Mouse (Mus musculus): Measurements from ENCODE around the gene Car10. TPM values are rescaled to one million over a fixed set of nuclear protein-coding genes. Genes with fewer than 3 reads are reported as not detected.

Car10 gene
- polyA plus RNA-seq, 1 experiment from 2014 or later = 0.05 TPM

DNA sequence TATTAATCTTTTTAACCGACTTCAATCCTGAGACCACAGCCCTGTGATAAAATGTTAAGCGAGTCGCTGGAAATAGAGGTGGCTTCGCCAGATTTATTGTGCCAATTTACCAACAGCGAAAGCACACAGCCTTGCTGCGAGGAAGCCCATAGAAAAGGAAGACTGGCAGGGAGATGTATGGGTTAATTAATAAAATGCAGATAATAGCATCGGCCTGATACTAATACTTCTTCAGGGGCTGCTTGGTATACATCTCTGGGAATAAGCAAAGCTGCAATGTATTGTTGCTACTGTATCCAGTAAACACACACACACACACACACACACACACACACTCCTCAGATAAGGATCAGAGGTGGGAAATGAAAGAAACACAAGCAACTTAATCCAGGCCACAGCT lies 462.7 kb downstream of the Car10 start:
- ATAC-seq (ENCODE audit: low FRiP score, low TSS enrichment) (no peak), DNase-seq (ENCODE audit: low spot score) (no peak)
- Histone ChIP-seq H3K9me3 (ENCODE audit: control insufficient read depth, low read length) (no peaks in the 10 kb centered on the region), H3K9ac (ENCODE audit: low read length) (no peak overlapping the region), H3K27me3 (ENCODE audit: control insufficient read depth, insufficient read depth, low read length) (no peaks in the 10 kb centered on the region), H3K4me3 (ENCODE audit: low read depth, low read length) (no peak overlapping the region), H3K27ac (replicated peaks) (no peak overlapping the region), H3K36me3 (ENCODE audit: control insufficient read depth, insufficient read depth, low read length) (no peaks in the 10 kb centered on the region), H3K4me1 (replicated peaks; ENCODE audit: control insufficient read depth, insufficient read depth) (no peaks in the 10 kb centered on the region), H3K4me2 (replicated peaks; ENCODE audit: low read depth) (no peak overlapping the region)
- 74% methylated on average over 7 of the region's 7 CpGs for WGBS
- TF ChIP-seq EP300 (optimal IDR thresholded peaks at IDR 0.05) = no peak
- TF ChIP-seq CTCF (IDR thresholded peaks at IDR 0.05; ENCODE audit: low read depth) = no peak

DNA sequence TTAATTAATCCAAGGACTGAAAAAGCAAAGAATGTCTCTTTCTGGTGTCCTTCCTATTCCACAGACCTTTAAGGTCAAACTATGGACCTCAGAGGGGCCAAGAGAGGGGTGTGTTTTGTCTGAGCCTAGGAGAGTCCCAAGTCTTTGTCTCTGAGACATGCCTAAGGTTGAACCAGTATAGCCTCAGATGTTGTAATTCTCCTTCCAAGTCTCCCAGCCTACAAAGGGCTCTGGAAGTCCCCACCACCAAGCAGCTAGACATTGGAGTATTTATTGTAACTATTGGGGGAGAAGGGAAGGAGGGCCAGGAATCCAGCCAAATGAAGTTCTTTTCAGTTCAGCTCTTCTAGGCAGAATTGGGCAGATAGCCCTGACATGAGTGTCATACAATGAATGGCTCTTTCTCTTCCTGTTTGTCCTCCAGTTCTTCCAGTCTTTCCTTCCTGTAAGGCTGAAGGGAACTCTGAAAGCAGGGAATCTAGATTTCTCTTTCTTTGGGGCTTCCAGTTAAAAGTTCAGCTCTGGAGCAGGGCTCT lies 464.6 kb downstream of the Car10 start:
- no peak for TF ChIP-seq EP300 (optimal IDR thresholded peaks at IDR 0.05)
- no peak for TF ChIP-seq CTCF (IDR thresholded peaks at IDR 0.05; ENCODE audit: low read depth)
- Histone ChIP-seq H3K9ac (ENCODE audit: low read length) (no peak overlapping the region), H3K4me3 (ENCODE audit: low read depth, low read length) (no peak overlapping the region), H3K9me3 (ENCODE audit: control insufficient read depth, low read length) (no peaks in the 10 kb centered on the region), H3K4me1 (replicated peaks; ENCODE audit: control insufficient read depth, insufficient read depth) (no peaks in the 10 kb centered on the region), H3K27ac (replicated peaks) (no peak overlapping the region), H3K4me2 (replicated peaks; ENCODE audit: low read depth) (no peak overlapping the region), H3K27me3 (ENCODE audit: control insufficient read depth, insufficient read depth, low read length) (no peaks in the 10 kb centered on the region), H3K36me3 (ENCODE audit: control insufficient read depth, insufficient read depth, low read length) (no peaks in the 10 kb centered on the region)
- ATAC-seq (ENCODE audit: low FRiP score, low TSS enrichment) (no peak), DNase-seq (ENCODE audit: low spot score) (no peak)

DNA sequence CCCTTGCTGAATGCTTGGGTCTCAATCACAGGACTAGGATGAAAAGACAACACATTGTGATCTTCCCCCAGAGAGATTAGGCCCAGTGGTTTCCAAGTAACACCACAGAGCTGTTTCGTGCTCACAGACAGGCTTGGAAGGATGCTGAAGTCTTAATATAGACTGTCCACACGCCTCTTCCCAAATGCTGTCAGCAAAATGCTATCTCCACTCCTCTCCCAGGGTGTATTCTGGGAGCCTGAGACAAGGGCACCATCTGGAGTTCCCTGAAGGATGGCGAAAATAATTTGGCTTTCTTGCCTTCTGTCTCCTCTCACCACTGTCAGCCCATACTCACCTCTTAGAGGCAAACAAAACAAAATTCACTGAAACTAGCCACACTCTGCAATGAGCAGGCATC lies 467.9 kb downstream of the Car10 start:
- TF ChIP-seq EP300 (optimal IDR thresholded peaks at IDR 0.05) = no peak
- Histone ChIP-seq H3K27me3 (ENCODE audit: control insufficient read depth, insufficient read depth, low read length) (no peaks in the 10 kb centered on the region), H3K4me3 (ENCODE audit: low read depth, low read length) (no peak overlapping the region), H3K9me3 (ENCODE audit: control insufficient read depth, low read length) (no peaks in the 10 kb centered on the region), H3K4me1 (replicated peaks; ENCODE audit: control insufficient read depth, insufficient read depth) (no peaks in the 10 kb centered on the region), H3K36me3 (ENCODE audit: control insufficient read depth, insufficient read depth, low read length) (no peaks in the 10 kb centered on the region), H3K27ac (replicated peaks) (no peak overlapping the region), H3K4me2 (replicated peaks; ENCODE audit: low read depth) (no peak overlapping the region), H3K9ac (ENCODE audit: low read length) (no peak overlapping the region)
- DNase-seq (ENCODE audit: low spot score) (no peak), ATAC-seq (ENCODE audit: low FRiP score, low TSS enrichment) (no peak)
- WGBS = 73% methylated on average over 3 of the region's 3 CpGs

DNA sequence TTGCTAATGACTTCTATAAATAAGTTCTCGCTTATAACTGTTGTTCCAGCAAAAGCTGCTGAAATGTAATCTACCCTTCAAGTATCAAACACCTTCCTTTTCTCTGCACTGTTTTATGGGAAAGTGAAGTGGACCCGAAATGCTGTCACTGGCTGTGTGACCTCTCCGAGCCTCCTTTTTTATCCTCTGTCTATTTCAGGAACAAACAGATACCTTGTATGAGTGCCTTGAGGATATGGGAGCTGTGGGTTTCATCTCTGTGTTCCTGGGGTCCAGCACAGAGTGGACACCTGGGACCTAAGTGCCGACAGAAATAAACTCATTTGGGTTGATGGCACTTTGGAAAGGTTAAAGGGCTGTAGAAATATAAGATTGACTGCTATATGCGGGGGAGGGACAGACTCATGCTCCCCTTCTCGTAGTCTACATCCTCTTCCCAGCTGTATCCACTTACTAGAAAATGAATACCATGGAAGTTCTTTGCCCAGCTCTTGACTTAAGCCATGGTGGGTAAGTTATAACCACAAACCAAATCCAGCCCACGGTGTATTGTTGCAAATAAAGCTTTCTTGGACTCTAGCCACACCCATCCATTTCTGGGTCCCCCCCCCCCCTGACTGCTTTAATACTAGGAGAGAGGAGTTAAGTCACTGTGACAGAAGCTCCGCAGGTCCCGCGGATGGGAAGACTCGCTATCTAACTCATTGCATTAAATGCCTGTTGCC lies 474.3 kb downstream of the Car10 start:
- Histone ChIP-seq H3K27me3 (ENCODE audit: control insufficient read depth, insufficient read depth, low read length) (no peaks in the 10 kb centered on the region), H3K27ac (replicated peaks) (no peak overlapping the region), H3K36me3 (ENCODE audit: control insufficient read depth, insufficient read depth, low read length) (no peaks in the 10 kb centered on the region), H3K4me2 (replicated peaks; ENCODE audit: low read depth) (no peak overlapping the region), H3K4me1 (replicated peaks; ENCODE audit: control insufficient read depth, insufficient read depth) (no peaks in the 10 kb centered on the region), H3K9ac (ENCODE audit: low read length) (no peak overlapping the region), H3K9me3 (ENCODE audit: control insufficient read depth, low read length) (no peaks in the 10 kb centered on the region), H3K4me3 (ENCODE audit: low read depth, low read length) (no peak overlapping the region)
- no peak for TF ChIP-seq EP300 (optimal IDR thresholded peaks at IDR 0.05)
- no peak for TF ChIP-seq CTCF (IDR thresholded peaks at IDR 0.05; ENCODE audit: low read depth)
- WGBS = 73% methylated on average over 11 of the region's 11 CpGs
- DNase-seq (ENCODE audit: low spot score) (no peak), ATAC-seq (ENCODE audit: low FRiP score, low TSS enrichment) (no peak)

DNA sequence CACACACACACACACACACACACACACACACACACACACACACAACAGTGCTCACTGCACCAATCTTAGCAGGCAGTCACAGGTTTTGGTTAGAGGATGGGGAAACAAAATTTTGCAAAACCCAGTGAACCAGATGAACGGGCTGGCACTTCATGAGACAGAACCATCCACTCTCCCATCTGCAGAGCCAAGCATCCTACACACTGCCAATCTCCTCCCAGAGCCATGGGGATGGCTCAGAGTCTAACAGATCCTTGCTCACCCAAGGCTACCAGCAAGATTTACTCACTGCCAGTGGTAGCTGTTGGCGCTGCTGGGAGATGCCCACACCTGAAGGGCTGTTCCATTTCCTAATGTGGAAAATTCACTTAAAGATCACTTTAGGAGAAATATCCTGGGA lies 479.6 kb downstream of the Car10 start:
- H3K9me3 ChIP-seq (ENCODE audit: control insufficient read depth, low read length) = no peaks in the 10 kb centered on the region
- no peaks in the 10 kb centered on the region for H3K27me3 ChIP-seq (ENCODE audit: control insufficient read depth, insufficient read depth, low read length)
- no peak overlapping the region for H3K4me2 ChIP-seq (replicated peaks; ENCODE audit: low read depth)
- TF ChIP-seq EP300 (optimal IDR thresholded peaks at IDR 0.05) = no peak
- 84% methylated on average over 2 of the region's 2 CpGs for WGBS
- H3K36me3 ChIP-seq (ENCODE audit: control insufficient read depth, insufficient read depth, low read length) = no peaks in the 10 kb centered on the region
- DNase-seq (ENCODE audit: low spot score) = no peak
- no peak for ATAC-seq (ENCODE audit: low FRiP score, low TSS enrichment)
- H3K4me1 ChIP-seq (replicated peaks; ENCODE audit: control insufficient read depth, insufficient read depth) = no peaks in the 10 kb centered on the region
- no peak overlapping the region for H3K27ac ChIP-seq (replicated peaks)
- no peak overlapping the region for H3K4me3 ChIP-seq (ENCODE audit: low read depth, low read length)
- H3K9ac ChIP-seq (ENCODE audit: low read length) = no peak overlapping the region

DNA sequence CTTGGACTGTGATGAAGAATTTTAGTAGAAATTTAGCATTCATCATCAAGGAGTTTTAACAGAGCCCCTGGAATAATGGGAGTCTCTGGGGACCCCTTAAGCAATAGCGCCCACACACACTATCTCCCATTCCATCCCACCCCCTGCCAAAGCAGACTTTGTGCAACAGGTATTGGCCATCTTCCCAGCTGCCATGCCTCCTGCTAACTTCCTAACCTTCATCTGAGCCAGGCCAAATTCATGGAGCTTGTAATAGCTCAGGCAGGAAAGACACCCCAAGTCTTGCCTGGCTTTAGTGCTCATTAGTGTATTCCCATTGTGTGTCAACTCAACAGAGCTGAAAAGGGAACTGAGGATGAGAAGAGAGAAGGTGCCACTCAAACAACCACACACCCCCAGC lies 481.8 kb downstream of the Car10 start:
- H3K4me1 ChIP-seq (replicated peaks; ENCODE audit: control insufficient read depth, insufficient read depth) = no peaks in the 10 kb centered on the region
- WGBS = 83% methylated on average over 1 of the region's 1 CpGs

More for the DNA sequence above, 481.8 kb downstream of the Car10 start:
- H3K9ac ChIP-seq (ENCODE audit: low read length) = no peak overlapping the region
- no peak overlapping the region for H3K4me3 ChIP-seq (ENCODE audit: low read depth, low read length)
- ATAC-seq (ENCODE audit: low FRiP score, low TSS enrichment) (no peak), DNase-seq (ENCODE audit: low spot score) (no peak)
- H3K27ac ChIP-seq (replicated peaks) = no peak overlapping the region
- H3K36me3 ChIP-seq (ENCODE audit: control insufficient read depth, insufficient read depth, low read length) = no peaks in the 10 kb centered on the region
- no peaks in the 10 kb centered on the region for H3K27me3 ChIP-seq (ENCODE audit: control insufficient read depth, insufficient read depth, low read length)
- H3K9me3 ChIP-seq (ENCODE audit: control insufficient read depth, low read length) = no peaks in the 10 kb centered on the region
- H3K4me2 ChIP-seq (replicated peaks; ENCODE audit: low read depth) = no peak overlapping the region
- no peak for TF ChIP-seq EP300 (optimal IDR thresholded peaks at IDR 0.05)
- TF ChIP-seq CTCF (IDR thresholded peaks at IDR 0.05; ENCODE audit: low read depth) = no peak
